ENCODE assay signal across 34 mouse cellular contexts in the genomic region with DNA sequence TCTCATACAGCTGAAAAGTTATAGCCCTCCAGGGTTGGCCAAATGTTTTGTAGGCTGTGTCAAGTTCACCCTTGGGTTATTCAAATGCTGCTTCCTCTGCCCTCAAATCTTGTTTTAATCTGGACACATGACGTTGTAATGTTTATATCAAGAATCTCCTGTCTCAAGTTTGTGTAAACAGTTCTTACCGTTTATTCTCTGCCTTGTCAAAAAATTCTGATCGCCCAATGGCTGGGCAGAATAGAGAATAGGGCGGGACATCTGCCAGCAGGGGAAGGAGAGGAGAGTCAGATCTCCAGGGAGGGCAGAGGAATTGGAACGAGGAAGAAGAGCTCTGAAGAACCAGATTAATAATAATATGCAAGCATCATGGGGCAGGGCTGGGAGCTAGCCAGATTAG.
DNase-seq lines count a peak whose midpoint lies in the region; ATAC-seq and TF ChIP-seq lines count a peak whose summit lies in the region.
"Had no signal": no experiment of that assay in that cellular context is flagged by ENCODE, and none has a peak within 500 bp of the region (broad histone marks: within the 10 kb centered on the region; RNA-seq: fewer than 3 reads in every experiment).

No protein-coding gene starts in this region.

- H3K4me3 ChIP-seq in gastrocnemius, adult 2 months: no peak overlapping the region
- H3K4me3 ChIP-seq in lung, postnatal 0 days (ENCODE audit: low read depth, low read length): no peak overlapping the region
- H3K4me3 ChIP-seq in heart, embryonic 11.5 days (ENCODE audit: low read depth, low read length): no peak overlapping the region
- H3K4me3 ChIP-seq: embryonic facial prominence, embryonic 12.5 days; heart, embryonic 12.5 days; kidney, embryonic 15.5 days; layer of hippocampus, adult 2 months; limb, embryonic 10.5 days; limb, embryonic 15.5 days; liver, embryonic 13.5 days; lung, embryonic 15.5 days; megakaryocyte, embryonic 14.5 days; midbrain, embryonic 12.5 days; myocyte; neural tube, embryonic 13.5 days had no signal

- TF ChIP-seq CTCF in gastrocnemius, adult 2 months (IDR thresholded peaks at IDR 0.05): no peak
- TF ChIP-seq CTCF in lung, postnatal 0 days (IDR thresholded peaks at IDR 0.05): no peak

- no peaks in the 10 kb centered on the region for H3K9me3 ChIP-seq in lung, postnatal 0 days (ENCODE audit: low read length)
- H3K9me3 ChIP-seq in heart, embryonic 11.5 days (replicated peaks; ENCODE audit: control insufficient read depth, low read length): no peaks in the 10 kb centered on the region
- H3K9me3 ChIP-seq: embryonic facial prominence, embryonic 12.5 days; heart, embryonic 12.5 days; kidney, embryonic 15.5 days; limb, embryonic 10.5 days; limb, embryonic 15.5 days; liver, embryonic 13.5 days; lung, embryonic 15.5 days; midbrain, embryonic 12.5 days; neural tube, embryonic 13.5 days had no signal

- DNase-seq in gastrocnemius, adult 2 months: peak; percentile 49
- no peak for DNase-seq in gastrocnemius, adult 8-10 months (ENCODE audit: low spot score in 2 of 2)
- peak; percentile 23 for DNase-seq in adipocyte (ENCODE audit: low spot score)
- peak; percentile 61 for DNase-seq in lung, postnatal 0 days (ENCODE audit: low spot score)
- DNase-seq in lung, postnatal 4 days: peak; percentile 68 to 73
- no peak for DNase-seq in natural killer cell, adult 2 months (ENCODE audit: low spot score in 2 of 2)
- DNase-seq: adrenal gland, adult 2 months; cerebellum, adult 11-12 months; cerebellum, postnatal 36 days; gastrocnemius, postnatal 36 days; heart, adult 18-20 months; kidney, adult 18-20 months; kidney, postnatal 36 days; layer of hippocampus, postnatal 36 days; liver, embryonic 13.5 days; right cerebral cortex, postnatal 4 days; thymus, adult 18-20 months; thymus, postnatal 25 days had no signal

- no peak overlapping the region for H3K9ac ChIP-seq in lung, postnatal 0 days (replicated peaks; ENCODE audit: low read depth)
- no peak overlapping the region for H3K9ac ChIP-seq in heart, embryonic 11.5 days (ENCODE audit: low read depth, low read length)
- H3K9ac ChIP-seq: embryonic facial prominence, embryonic 12.5 days; heart, embryonic 12.5 days; hindbrain, embryonic 14.5 days; kidney, embryonic 15.5 days; limb, embryonic 15.5 days; liver, embryonic 13.5 days; lung, embryonic 15.5 days; midbrain, embryonic 12.5 days; neural tube, embryonic 13.5 days had no signal

- H3K4me2 ChIP-seq in lung, postnatal 0 days (replicated peaks; ENCODE audit: low read depth, low read length): no peak overlapping the region
- no peak overlapping the region for H3K4me2 ChIP-seq in heart, embryonic 11.5 days
- H3K4me2 ChIP-seq: embryonic facial prominence, embryonic 12.5 days; heart, embryonic 12.5 days; hindbrain, embryonic 14.5 days; kidney, embryonic 15.5 days; limb, embryonic 15.5 days; liver, embryonic 13.5 days; lung, embryonic 15.5 days; midbrain, embryonic 12.5 days; neural tube, embryonic 13.5 days had no signal

- H3K27me3 ChIP-seq in lung, postnatal 0 days (replicated peaks; ENCODE audit: insufficient read depth, low read length): 0 out of 2 replicates have a peak, but pooled peaks cover 2% of the 10 kb centered on the region
- no peaks in the 10 kb centered on the region for H3K27me3 ChIP-seq in heart, embryonic 11.5 days (ENCODE audit: control insufficient read depth, insufficient read depth, low read length)
- H3K27me3 ChIP-seq: embryonic facial prominence, embryonic 12.5 days; kidney, embryonic 15.5 days; lung, embryonic 15.5 days; neural tube, embryonic 13.5 days had no signal

- no peaks in the 10 kb centered on the region for H3K36me3 ChIP-seq in lung, postnatal 0 days (ENCODE audit: insufficient read depth, low read length)
- no peaks in the 10 kb centered on the region for H3K36me3 ChIP-seq in heart, embryonic 11.5 days (ENCODE audit: control insufficient read depth, insufficient read depth, low read length)
- H3K36me3 ChIP-seq: embryonic facial prominence, embryonic 12.5 days; heart, embryonic 12.5 days; kidney, embryonic 15.5 days; limb, embryonic 10.5 days; limb, embryonic 15.5 days; liver, embryonic 13.5 days; lung, embryonic 15.5 days; midbrain, embryonic 12.5 days; neural tube, embryonic 13.5 days had no signal

- H3K27ac ChIP-seq in gastrocnemius, adult 2 months: no peak overlapping the region
- H3K27ac ChIP-seq in lung, postnatal 0 days (ENCODE audit: low read length): no peak overlapping the region
- no peak overlapping the region for H3K27ac ChIP-seq in heart, embryonic 11.5 days (ENCODE audit: low read depth, low read length)
- H3K27ac ChIP-seq: embryonic facial prominence, embryonic 12.5 days; hindbrain, embryonic 14.5 days; kidney, embryonic 15.5 days; layer of hippocampus, adult 2 months; limb, embryonic 10.5 days; limb, embryonic 15.5 days; liver, embryonic 13.5 days; lung, embryonic 15.5 days; midbrain, embryonic 12.5 days; neural tube, embryonic 13.5 days; stomach, postnatal 0 days had no signal

- intact Hi-C loops in gastrocnemius, adult 2 months (cut with DNase I): no loop called here

- TF ChIP-seq EP300 in lung, postnatal 0 days (IDR thresholded peaks at IDR 0.05): peak; percentile 75

- H3K4me1 ChIP-seq in lung, postnatal 0 days (ENCODE audit: insufficient read depth, low read depth, low read length): peaks cover 7% of the 10 kb centered on the region; the same call in 1 of the 2 replicates
- peaks cover 6% of the 10 kb centered on the region; the same call in 1 of the 2 replicates for H3K4me1 ChIP-seq in heart, embryonic 11.5 days (ENCODE audit: control insufficient read depth, insufficient read depth, low read length)

- 28% methylated on average over 5 of the region's 5 CpGs for WGBS in lung, postnatal 0 days
- 62% methylated on average over 5 of the region's 5 CpGs for WGBS in heart, embryonic 11.5 days (ENCODE audit: insufficient replicate concordance)

- peak; percentile 78 for ATAC-seq in lung, postnatal 0 days
- ATAC-seq in heart, embryonic 11.5 days (replicated peaks; ENCODE audit: insufficient number of reproducible peaks, low FRiP score, low TSS enrichment): no peak
- ATAC-seq: CD4-positive, CD25-positive, alpha-beta regulatory T cell, adult 4 months; forebrain, embryonic 14.5 days had no signal

Comparison
In these comparisons a context has a peak if more than half of its experiments do, and no peak if none do; other contexts are left out.
1. DNase-seq: peak in gastrocnemius, adult 2 months (single experiment), adipocyte (single experiment), lung, postnatal 0 days (single experiment) and lung, postnatal 4 days (2 of 2); none in gastrocnemius, adult 8-10 months (0 of 2) and natural killer cell, adult 2 months (0 of 2).